Mouse (Mus musculus): Measurements from ENCODE around the gene Hdac7. TPM values are rescaled to one million over a fixed set of nuclear protein-coding genes. Genes with fewer than 3 reads are reported as not detected.

Hdac7 gene
- polyA plus RNA-seq, 1 experiment from 2014 or later = 26.7 TPM

DNA sequence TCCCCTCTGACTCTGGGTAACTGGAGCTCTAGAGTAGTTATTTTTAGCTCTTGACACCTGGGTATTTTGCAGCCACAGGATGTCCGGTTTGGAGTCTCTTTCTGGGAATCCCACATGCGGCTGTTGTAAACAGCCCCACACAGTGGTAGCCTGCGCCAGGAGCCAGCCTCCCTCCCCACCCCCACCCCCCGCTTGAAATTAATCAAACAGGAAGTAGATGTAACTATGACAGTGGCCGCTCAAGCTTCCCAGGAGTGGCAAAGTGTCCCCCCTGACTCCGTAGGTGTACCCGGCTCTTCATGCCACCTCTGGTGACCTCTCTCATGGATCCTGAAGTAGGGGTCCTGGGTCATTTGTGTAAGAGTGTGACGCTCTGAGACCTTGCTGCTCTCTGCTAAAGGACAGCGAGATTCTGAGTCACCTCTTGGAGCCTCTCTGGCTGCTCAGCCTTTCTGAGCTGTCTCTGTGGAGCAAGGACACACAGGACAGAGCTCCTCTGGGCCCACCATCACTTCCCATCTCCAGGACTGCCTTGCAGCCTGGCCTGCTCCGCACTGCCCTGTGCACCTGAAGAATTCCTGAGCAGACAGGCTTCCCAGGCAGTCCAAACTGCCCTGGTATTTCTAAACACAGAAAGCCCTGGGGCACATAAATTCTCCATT, 22.9 kb downstream of the Hdac7 start:
- no peak overlapping the region for H3K4me2 ChIP-seq (replicated peaks)
- no peak overlapping the region for H3K27ac ChIP-seq
- peaks cover 60% of the 10 kb centered on the region for H3K4me1 ChIP-seq
- ATAC-seq (ENCODE audit: low FRiP score) = no peak
- H3K36me3 ChIP-seq = peaks cover 5% of the 10 kb centered on the region; the same call in 1 of the 2 replicates
- H3K4me3 ChIP-seq = no peak overlapping the region
- H3K27me3 ChIP-seq = peaks cover 6% of the 10 kb centered on the region; the same call in 1 of the 2 replicates
- no peaks in the 10 kb centered on the region for H3K9me3 ChIP-seq (replicated peaks)
- peak overlapping the region; percentile 6; the same call in 1 of the 2 replicates for H3K9ac ChIP-seq
- 50% methylated on average over 10 of the region's 10 CpGs for WGBS

GRCm38 (mm10) chr15:97819937-97820336, 24.4 kb downstream of the Hdac7 start:
- H3K36me3 ChIP-seq = peaks cover 5% of the 10 kb centered on the region; the same call in 1 of the 2 replicates
- peaks cover 45% of the 10 kb centered on the region for H3K4me1 ChIP-seq
- no peak overlapping the region for H3K4me3 ChIP-seq
- peak overlapping the region; percentile 30; the same call in 1 of the 2 replicates for H3K27ac ChIP-seq
- ATAC-seq (ENCODE audit: low FRiP score) = no peak
- WGBS = 79% methylated on average over 8 of the region's 9 CpGs
- no peaks in the 10 kb centered on the region for H3K27me3 ChIP-seq
- H3K9me3 ChIP-seq (replicated peaks) = no peaks in the 10 kb centered on the region
- no peak overlapping the region for H3K9ac ChIP-seq
- H3K4me2 ChIP-seq (replicated peaks) = no peak overlapping the region

GRCm38 (mm10) chr15:97816199-97816994, 27.9 kb downstream of the Hdac7 start:
- H3K4me3 ChIP-seq = no peak overlapping the region
- no peak for ATAC-seq (ENCODE audit: low FRiP score)

DNA sequence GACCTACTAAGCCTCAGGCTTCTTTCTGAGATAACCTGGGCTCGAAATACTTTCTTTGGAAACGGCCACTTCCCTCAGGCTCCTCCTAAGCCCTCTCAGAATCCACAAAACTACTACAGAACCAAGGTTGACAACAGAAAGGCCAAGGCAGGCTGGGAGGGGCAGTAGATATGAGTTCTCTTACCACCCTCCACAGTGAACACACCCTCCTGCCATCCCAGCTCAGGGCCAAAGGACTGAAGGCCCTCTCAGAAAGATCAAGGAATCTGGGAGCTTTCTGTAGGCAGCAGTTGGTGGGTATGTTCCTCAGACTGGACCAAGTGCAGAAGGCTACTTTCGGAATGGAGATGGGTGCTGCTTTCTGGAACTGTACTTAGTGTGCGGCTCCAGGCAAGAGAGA, 29.0 kb downstream of the Hdac7 start:
- no peak overlapping the region for H3K27ac ChIP-seq
- WGBS = 96% methylated on average over 4 of the region's 4 CpGs

More at GRCm38 (mm10) chr15:97816199-97816994, 27.9 kb downstream of the Hdac7 start:
- Histone ChIP-seq H3K4me1 (peaks cover 42% of the 10 kb centered on the region), H3K4me2 (replicated peaks) (no peak overlapping the region), H3K9me3 (replicated peaks) (no peaks in the 10 kb centered on the region), H3K9ac (no peak overlapping the region), H3K27ac (no peak overlapping the region), H3K36me3 (peaks cover 5% of the 10 kb centered on the region; the same call in 1 of the 2 replicates), H3K27me3 (no peaks in the 10 kb centered on the region)
- WGBS = 96% methylated on average over 17 of the region's 17 CpGs

DNA sequence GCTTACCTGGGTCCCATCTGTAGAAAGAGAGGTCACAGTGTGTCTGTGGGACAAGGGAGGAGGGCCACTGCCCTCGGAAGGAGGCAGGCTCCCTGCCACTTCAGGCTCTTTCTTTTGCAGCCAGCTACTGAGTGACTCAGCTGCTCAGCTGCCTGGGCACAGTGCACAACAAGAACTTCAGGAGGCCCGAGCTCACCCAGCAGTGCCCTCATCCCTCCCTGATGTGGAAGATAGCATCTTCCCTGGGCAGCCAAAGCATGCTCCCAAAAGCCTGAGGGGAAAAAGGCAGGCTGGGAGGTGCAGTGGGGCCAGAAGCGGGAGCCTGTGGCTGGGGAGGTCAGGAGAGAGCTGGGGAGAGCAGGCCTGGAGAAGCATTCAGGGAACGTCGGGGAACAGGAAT, 29.6 kb downstream of the Hdac7 start:
- Histone ChIP-seq H3K27ac (peak overlapping the region; percentile 57), H3K9me3 (replicated peaks) (no peaks in the 10 kb centered on the region), H3K9ac (no peak overlapping the region), H3K4me2 (replicated peaks) (no peak overlapping the region), H3K4me1 (peaks cover 31% of the 10 kb centered on the region), H3K27me3 (no peaks in the 10 kb centered on the region), H3K4me3 (no peak overlapping the region), H3K36me3 (peaks cover 11% of the 10 kb centered on the region)
- no peak for ATAC-seq (ENCODE audit: low FRiP score)
- WGBS = 60% methylated on average over 5 of the region's 5 CpGs

More for the DNA sequence above, 29.0 kb downstream of the Hdac7 start:
- H3K9me3 ChIP-seq (replicated peaks) = no peaks in the 10 kb centered on the region
- H3K9ac ChIP-seq = no peak overlapping the region
- no peak overlapping the region for H3K4me2 ChIP-seq (replicated peaks)
- H3K4me3 ChIP-seq = no peak overlapping the region
- ATAC-seq (ENCODE audit: low FRiP score) = no peak
- peaks cover 36% of the 10 kb centered on the region for H3K4me1 ChIP-seq
- no peaks in the 10 kb centered on the region for H3K27me3 ChIP-seq
- peaks cover 9% of the 10 kb centered on the region for H3K36me3 ChIP-seq

- no peaks in the 10 kb centered on the region for H3K27me3 ChIP-seq
- H3K4me2 ChIP-seq (replicated peaks) = no peak overlapping the region
- 59% methylated on average over 21 of the region's 21 CpGs for WGBS
- no peaks in the 10 kb centered on the region for H3K9me3 ChIP-seq (replicated peaks)
- H3K4me3 ChIP-seq = no peak overlapping the region
- H3K9ac ChIP-seq = no peak overlapping the region
- peak overlapping the region; percentile 26; the same call in 1 of the 2 replicates for H3K27ac ChIP-seq
- peaks cover 22% of the 10 kb centered on the region for H3K36me3 ChIP-seq
- H3K4me1 ChIP-seq = peaks cover 30% of the 10 kb centered on the region
- no peak for ATAC-seq (ENCODE audit: low FRiP score)
Observed at GRCm38 (mm10) chr15:97813452-97814204, 30.7 kb downstream of the Hdac7 start.

DNA sequence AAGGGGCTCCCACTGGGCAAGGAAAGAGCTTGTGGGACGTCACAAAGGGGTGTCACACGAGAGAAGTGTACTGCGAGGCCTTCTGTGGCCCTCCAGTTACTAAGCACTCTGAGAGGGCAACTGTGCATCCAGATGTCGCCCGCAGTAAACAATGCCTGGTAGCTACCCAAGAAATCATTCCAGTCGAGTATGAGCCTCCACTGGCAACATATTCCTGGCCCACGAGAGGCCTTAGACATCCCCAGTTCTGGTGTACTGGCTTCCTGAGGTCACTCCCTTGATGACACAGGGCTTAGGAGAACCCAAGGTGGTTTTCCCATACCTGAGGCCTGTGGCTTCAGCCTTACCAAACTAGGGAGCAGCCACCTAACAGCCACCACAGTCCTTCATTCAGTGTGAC, 31.4 kb downstream of the Hdac7 start:
- Histone ChIP-seq H3K4me1 (peaks cover 30% of the 10 kb centered on the region), H3K4me3 (no peak overlapping the region), H3K27ac (0 out of 2 replicates have a peak overlapping the region, but pooled peaks have one; percentile 26), H3K9ac (no peak overlapping the region), H3K4me2 (replicated peaks) (no peak overlapping the region), H3K36me3 (peaks cover 30% of the 10 kb centered on the region), H3K27me3 (no peaks in the 10 kb centered on the region), H3K9me3 (replicated peaks) (no peaks in the 10 kb centered on the region)
- ATAC-seq (ENCODE audit: low FRiP score) = no peak
- 65% methylated on average over 7 of the region's 7 CpGs for WGBS

- 68% methylated on average over 6 of the region's 6 CpGs for WGBS
- H3K9ac ChIP-seq = peak overlapping the region; percentile 27; the same call in 1 of the 2 replicates
- no peaks in the 10 kb centered on the region for H3K27me3 ChIP-seq
- no peak overlapping the region for H3K4me2 ChIP-seq (replicated peaks)
- peaks cover 31% of the 10 kb centered on the region for H3K4me1 ChIP-seq
- peak overlapping the region; percentile 52; the same call in 1 of the 2 replicates for H3K27ac ChIP-seq
- H3K9me3 ChIP-seq (replicated peaks) = no peaks in the 10 kb centered on the region
- peaks cover 37% of the 10 kb centered on the region for H3K36me3 ChIP-seq
- H3K4me3 ChIP-seq = no peak overlapping the region
- ATAC-seq (ENCODE audit: low FRiP score) = no peak
Observed at GRCm38 (mm10) chr15:97812126-97812525, 32.2 kb downstream of the Hdac7 start.

DNA sequence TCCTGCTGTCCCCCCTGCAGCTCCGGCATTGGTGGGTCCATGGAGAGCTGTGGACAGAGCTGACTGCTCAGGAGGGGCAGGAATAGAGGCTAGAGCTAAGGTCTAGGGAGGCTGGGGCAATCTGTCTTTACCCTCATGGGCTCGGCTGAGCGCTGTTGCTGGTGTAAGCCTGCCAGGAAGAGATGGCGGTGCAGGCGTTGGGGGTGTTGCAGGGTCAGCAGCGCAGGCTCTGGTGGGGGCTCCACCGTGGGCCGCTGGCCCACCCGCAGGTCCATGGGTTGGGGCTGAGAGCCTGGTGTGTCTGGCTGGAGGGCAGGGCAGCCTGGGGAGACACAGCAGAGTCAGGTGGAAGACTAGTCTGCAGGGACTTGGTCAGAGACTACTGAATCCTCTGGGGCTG, 33.0 kb downstream of the Hdac7 start:
- peaks cover 31% of the 10 kb centered on the region for H3K4me1 ChIP-seq
- no peak for ATAC-seq (ENCODE audit: low FRiP score)
- no peak overlapping the region for H3K4me2 ChIP-seq (replicated peaks)
- H3K27me3 ChIP-seq = no peaks in the 10 kb centered on the region
- H3K9ac ChIP-seq = no peak overlapping the region
- peaks cover 45% of the 10 kb centered on the region for H3K36me3 ChIP-seq
- no peaks in the 10 kb centered on the region for H3K9me3 ChIP-seq (replicated peaks)
- no peak overlapping the region for H3K27ac ChIP-seq
- 91% methylated on average over 9 of the region's 9 CpGs for WGBS
- H3K4me3 ChIP-seq = no peak overlapping the region

DNA sequence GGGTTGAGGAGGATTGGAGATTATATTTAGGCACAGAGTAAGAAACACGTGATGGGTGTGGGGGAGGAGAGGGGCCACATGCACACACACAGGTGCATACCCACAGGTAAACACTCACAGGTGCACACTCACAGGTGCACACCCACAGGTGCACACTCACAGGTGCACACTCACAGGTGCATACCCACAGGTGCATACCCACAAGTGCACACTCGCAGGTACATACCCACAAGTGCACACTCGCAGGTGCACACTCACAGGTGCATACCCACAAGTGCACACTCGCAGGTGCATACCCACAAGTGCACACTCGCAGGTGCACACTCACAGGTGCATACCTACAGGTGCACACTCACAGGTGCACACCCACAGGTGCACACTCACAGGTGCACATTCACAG, 33.9 kb downstream of the Hdac7 start:
- no peak overlapping the region for H3K9ac ChIP-seq
- H3K27me3 ChIP-seq = no peaks in the 10 kb centered on the region
- no peaks in the 10 kb centered on the region for H3K9me3 ChIP-seq (replicated peaks)
- ATAC-seq (ENCODE audit: low FRiP score) = no peak
- H3K4me1 ChIP-seq = peaks cover 31% of the 10 kb centered on the region
- no peak overlapping the region for H3K27ac ChIP-seq
- WGBS = 96% methylated on average over 5 of the region's 5 CpGs
- H3K4me3 ChIP-seq = no peak overlapping the region
- peaks cover 48% of the 10 kb centered on the region for H3K36me3 ChIP-seq
- H3K4me2 ChIP-seq (replicated peaks) = no peak overlapping the region

GRCm38 (mm10) chr15:97809942-97810341, 34.4 kb downstream of the Hdac7 start:
- H3K4me2 ChIP-seq (replicated peaks) = no peak overlapping the region
- 93% methylated on average over 5 of the region's 5 CpGs for WGBS
- no peaks in the 10 kb centered on the region for H3K27me3 ChIP-seq
- H3K9me3 ChIP-seq (replicated peaks) = no peaks in the 10 kb centered on the region
- no peak overlapping the region for H3K9ac ChIP-seq
- peaks cover 51% of the 10 kb centered on the region for H3K36me3 ChIP-seq
- H3K27ac ChIP-seq = no peak overlapping the region
- no peak overlapping the region for H3K4me3 ChIP-seq
- ATAC-seq (ENCODE audit: low FRiP score) = no peak
- peaks cover 31% of the 10 kb centered on the region for H3K4me1 ChIP-seq

GRCm38 (mm10) chr15:97809206-97809605, 35.1 kb downstream of the Hdac7 start:
- Histone ChIP-seq H3K4me1 (peaks cover 25% of the 10 kb centered on the region), H3K27ac (no peak overlapping the region), H3K4me3 (no peak overlapping the region), H3K27me3 (no peaks in the 10 kb centered on the region), H3K36me3 (peaks cover 55% of the 10 kb centered on the region), H3K9me3 (replicated peaks) (no peaks in the 10 kb centered on the region), H3K4me2 (replicated peaks) (no peak overlapping the region), H3K9ac (no peak overlapping the region)
- 83% methylated on average over 14 of the region's 14 CpGs for WGBS
- no peak for ATAC-seq (ENCODE audit: low FRiP score)
